Mouse (Mus musculus) hindlimb bud, embryonic 11.5 days (tissue): ENCODE measurements around the gene Ror1.
A peak's percentile ranks its signal among the peaks of the same experiment; 100 is the strongest.

Source experiments
- DNase-seq: peaks from one replicate; pipeline ENCODE4 v3.0.0-alpha.2; 2012; ENCODE audit warnings: low read depth, low spot score; ENCODE audit errors: extremely low spot score

The Ror1 gene

GRCm38 (mm10) chr4:100095685-100096595, at the start of gene Ror1:
Ror1 (plus strand) TSS chr4:100095791.
- DNase-seq: peak; percentile 37

GRCm38 (mm10) chr4:100047066-100047465, 48.5 kb upstream of the Ror1 start:
- DNase-seq: no peak

GRCm38 (mm10) chr4:100048351-100048950, 47.1 kb upstream of the Ror1 start:
- no peak for DNase-seq

- no peak for DNase-seq
These were observed 43.8 kb upstream of the Ror1 start for GRCm38 (mm10) chr4:100051767-100052166.

- DNase-seq: no peak
These were observed 43.3 kb upstream of the Ror1 start for GRCm38 (mm10) chr4:100052258-100052657.

GRCm38 (mm10) chr4:100056046-100056445, 39.5 kb upstream of the Ror1 start:
- no peak for DNase-seq

GRCm38 (mm10) chr4:100056446-100056845, 39.1 kb upstream of the Ror1 start:
- no peak for DNase-seq

- DNase-seq: no peak
These were observed 38.2 kb upstream of the Ror1 start for GRCm38 (mm10) chr4:100057381-100057780.

GRCm38 (mm10) chr4:100058631-100059030, 37.0 kb upstream of the Ror1 start:
- DNase-seq: no peak

GRCm38 (mm10) chr4:100059811-100060210, 35.8 kb upstream of the Ror1 start:
- DNase-seq: no peak

- no peak for DNase-seq
These were observed 34.1 kb upstream of the Ror1 start for GRCm38 (mm10) chr4:100061396-100062066.

- DNase-seq: no peak
These were observed 29.9 kb upstream of the Ror1 start for GRCm38 (mm10) chr4:100065686-100066085.

GRCm38 (mm10) chr4:100070101-100070500, 25.5 kb upstream of the Ror1 start:
- no peak for DNase-seq

GRCm38 (mm10) chr4:100096596-100097181, 1.1 kb downstream of the Ror1 start:
- no peak for DNase-seq

GRCm38 (mm10) chr4:100097364-100097979, 1.9 kb downstream of the Ror1 start:
- no peak for DNase-seq

GRCm38 (mm10) chr4:100101066-100101820, 5.7 kb downstream of the Ror1 start:
- no peak for DNase-seq

GRCm38 (mm10) chr4:100101844-100102243, 6.3 kb downstream of the Ror1 start:
- DNase-seq: no peak

GRCm38 (mm10) chr4:100104241-100104640, 8.7 kb downstream of the Ror1 start:
- no peak for DNase-seq

- no peak for DNase-seq
These were observed 12.0 kb downstream of the Ror1 start for GRCm38 (mm10) chr4:100107593-100107992.

GRCm38 (mm10) chr4:100108551-100108950, 13.0 kb downstream of the Ror1 start:
- DNase-seq: no peak
